Mouse (Mus musculus): ENCODE data around the gene Fam135a.

Gene Fam135a
- long read RNA-seq, experiment 1, partial matches to known transcripts: 3 of 4 reads
- long read RNA-seq, experiment 1, other reads (novel, unspliced or antisense): 0 of 4 reads
- long read RNA-seq, experiment 2, partial matches to known transcripts: 3 of 8 reads
- long read RNA-seq, experiment 2, other reads (novel, unspliced or antisense): 5 of 8 reads

GRCm38 (mm10) chr1:24099926-24100869 is at the start of gene Fam135a:
Gene Fam135a, minus strand, starts transcription at chr1:24100341.
- intact Hi-C loops (cut with DNase I): loop anchor here (10.0 kb wide), 1 partner anchor 185 kb away; no protein-coding TSS in a partner anchor

- intact Hi-C loops (cut with DNase I): no loop called here
Measured at GRCm38 (mm10) chr1:24143504-24143903, 43.4 kb upstream of the Fam135a start.

- intact Hi-C loops (cut with DNase I): no loop called here
Measured at GRCm38 (mm10) chr1:24140555-24140954, 40.4 kb upstream of the Fam135a start.

GRCm38 (mm10) chr1:24137133-24137532 is 37.0 kb upstream of the Fam135a start:
- intact Hi-C loops (cut with DNase I): loop anchor here (2.0 kb wide), 1 partner anchor 112 kb away; no protein-coding TSS in a partner anchor

- intact Hi-C loops (cut with DNase I): no loop called here
Measured at GRCm38 (mm10) chr1:24134792-24135191, 34.7 kb upstream of the Fam135a start.

GRCm38 (mm10) chr1:24133853-24134252 is 33.7 kb upstream of the Fam135a start:
- intact Hi-C loops (cut with DNase I): no loop called here

- intact Hi-C loops (cut with DNase I): no loop called here
Measured at GRCm38 (mm10) chr1:24127866-24128265, 27.7 kb upstream of the Fam135a start.

GRCm38 (mm10) chr1:24124610-24125009 is 24.5 kb upstream of the Fam135a start:
- intact Hi-C loops (cut with DNase I): no loop called here

GRCm38 (mm10) chr1:24122582-24122981 is 22.4 kb upstream of the Fam135a start:
- intact Hi-C loops (cut with DNase I): no loop called here

GRCm38 (mm10) chr1:24107971-24108773 is 8.0 kb upstream of the Fam135a start:
- intact Hi-C loops (cut with DNase I): no loop called here

GRCm38 (mm10) chr1:24107378-24107777 is 7.2 kb upstream of the Fam135a start:
- intact Hi-C loops (cut with DNase I): no loop called here

- intact Hi-C loops (cut with DNase I): no loop called here
Measured at GRCm38 (mm10) chr1:24102579-24103149, 2.5 kb upstream of the Fam135a start.

- intact Hi-C loops (cut with DNase I): no loop called here
Measured at GRCm38 (mm10) chr1:24100870-24101358, 773 bp upstream of the Fam135a start.

- intact Hi-C loops (cut with DNase I): loop anchor here (10.0 kb wide), 1 partner anchor 185 kb away; no protein-coding TSS in a partner anchor
Measured at GRCm38 (mm10) chr1:24099541-24099925, 608 bp downstream of the Fam135a start.

- intact Hi-C loops (cut with DNase I): loop anchor here (10.0 kb wide), 1 partner anchor 183 kb away; no protein-coding TSS in a partner anchor
Measured at GRCm38 (mm10) chr1:24097541-24097940, 2.6 kb downstream of the Fam135a start.

- intact Hi-C loops (cut with DNase I): loop anchor here (10.0 kb wide), 1 partner anchor 178 kb away; no protein-coding TSS in a partner anchor
Measured at GRCm38 (mm10) chr1:24092414-24092813, 7.7 kb downstream of the Fam135a start.

GRCm38 (mm10) chr1:24090603-24091002 is 9.5 kb downstream of the Fam135a start:
- intact Hi-C loops (cut with DNase I): loop anchor here (10.0 kb wide), 1 partner anchor 176 kb away; no protein-coding TSS in a partner anchor

- intact Hi-C loops (cut with DNase I): loop anchor here (10.0 kb wide), 1 partner anchor 175 kb away; no protein-coding TSS in a partner anchor
Measured at GRCm38 (mm10) chr1:24090094-24090493, 10.0 kb downstream of the Fam135a start.

- intact Hi-C loops (cut with DNase I): no loop called here
Measured at GRCm38 (mm10) chr1:24086176-24086575, 14.0 kb downstream of the Fam135a start.

GRCm38 (mm10) chr1:24074396-24074795 is 25.7 kb downstream of the Fam135a start:
- intact Hi-C loops (cut with DNase I): no loop called here

Data from adrenal gland (tissue).